Mouse (Mus musculus) thymus, adult 2 months (tissue): ENCODE data around the gene Btbd9.

Experiments used
- CTCF ChIP-seq: fragments of 200-500 bp; IDR thresholded peaks from 2 replicates; pipeline ENCODE4 v1.5.1; 2012; ENCODE audit warnings: mild to moderate bottlenecking, control low read depth, low read length, moderate library complexity, borderline replicate concordance; ENCODE audit not compliant: control insufficient read depth, poor library complexity, insufficient read depth; ENCODE audit errors: extremely low read depth
- POLR2A ChIP-seq: fragments of 200-500 bp; IDR thresholded peaks from 2 replicates; pipeline ENCODE4 v1.6.1; 2012; ENCODE audit warnings: mild to moderate bottlenecking, low read length, control low read depth, moderate library complexity; ENCODE audit not compliant: control insufficient read depth, poor library complexity, insufficient read depth; ENCODE audit errors: extremely low read depth

GRCm38 (mm10) chr17:30343701-30344473, 232.4 kb downstream of the Btbd9 start:
- TF ChIP-seq CTCF (no peak), POLR2A (no peak)
